Mouse (Mus musculus) MEL (cell line): ENCODE measurements around the gene Vegfb.

Source experiments
- CHD1 ChIP-seq: IDR thresholded peaks from 2 replicates; pipeline ENCODE4 v1.6.1; 2012; ENCODE audit warnings: low read depth, mild to moderate bottlenecking, inconsistent platforms, low read length, improper control_type of control experiment
- CTCF ChIP-seq, 3 experiments: IDR thresholded peaks in 2 of 3; conservative IDR thresholded peaks in 1 of 3; 2 replicates each; pipeline ENCODE4 v1.5.1; 2011 to 2012; ENCODE audit warnings: low read length in 3 of 3, low read depth in 2 of 3, mild to moderate bottlenecking in 2 of 3, improper control_type of control experiment in 1 of 3, inconsistent platforms in 1 of 3, mixed read lengths in 1 of 3, moderate library complexity in 1 of 3; ENCODE audit not compliant: control insufficient read depth in 1 of 3, insufficient read depth in 1 of 3, poor library complexity in 1 of 3, severe bottlenecking in 1 of 3
- GATA1 ChIP-seq: IDR thresholded peaks from 2 replicates; pipeline ENCODE4 v1.6.1; 2011; ENCODE audit warnings: low read depth, low read length, improper control_type of control experiment
- MAFK ChIP-seq: IDR thresholded peaks from 2 replicates; pipeline ENCODE4 v1.6.1; 2011; ENCODE audit warnings: low read depth, mild to moderate bottlenecking, low read length, improper control_type of control experiment, borderline replicate concordance
- MAX ChIP-seq: IDR thresholded peaks from 2 replicates; pipeline ENCODE4 v1.6.1; 2011; ENCODE audit warnings: low read length, improper control_type of control experiment
- MAZ ChIP-seq: IDR thresholded peaks from 2 replicates; pipeline ENCODE4 v1.6.1; 2012; ENCODE audit warnings: low read depth, mild to moderate bottlenecking, inconsistent platforms, low read length, improper control_type of control experiment
- MEF2A ChIP-seq: IDR thresholded peaks from 2 replicates; pipeline ENCODE4 v1.6.1; 2014; ENCODE audit warnings: low read depth, mild to moderate bottlenecking, inconsistent platforms, low read length, improper control_type of control experiment; ENCODE audit not compliant: poor library complexity, insufficient replicate concordance, severe bottlenecking; ENCODE audit errors: extremely low read depth
- MXI1 ChIP-seq: IDR thresholded peaks from 2 replicates; pipeline ENCODE4 v1.6.1; 2011; ENCODE audit warnings: mild to moderate bottlenecking, low read depth, low read length, improper control_type of control experiment
- MYC ChIP-seq: IDR thresholded peaks from 2 replicates; pipeline ENCODE4 v1.6.1; 2011; ENCODE audit warnings: low read depth, mild to moderate bottlenecking, low read length, improper control_type of control experiment, moderate library complexity
- POLR2A ChIP-seq, 2 experiments: IDR thresholded peaks; 2 replicates each; pipeline ENCODE4 v1.6.1; 2011 to 2012; ENCODE audit warnings: low read length in 2 of 2, mild to moderate bottlenecking in 2 of 2, control low read depth in 1 of 2, improper control_type of control experiment in 1 of 2, low read depth in 1 of 2, moderate library complexity in 1 of 2; ENCODE audit not compliant: control insufficient read depth in 1 of 2, insufficient read depth in 1 of 2, poor library complexity in 1 of 2
- POLR2AphosphoS2 ChIP-seq: IDR thresholded peaks from 2 replicates; pipeline ENCODE4 v1.6.1; 2011; ENCODE audit warnings: low read length, improper control_type of control experiment
- TCF12 ChIP-seq: IDR thresholded peaks from 2 replicates; pipeline ENCODE4 v1.6.1; 2014; ENCODE audit warnings: low read depth, mild to moderate bottlenecking, inconsistent platforms, low read length, improper control_type of control experiment, moderate library complexity
- UBTF ChIP-seq: IDR thresholded peaks from 2 replicates; pipeline ENCODE4 v1.6.1; 2012; ENCODE audit warnings: low read depth, mild to moderate bottlenecking, inconsistent platforms, low read length, improper control_type of control experiment, moderate library complexity, borderline replicate concordance; ENCODE audit not compliant: insufficient read depth

GRCm38 (mm10) chr19:6987904-6988285 is 444 bp upstream of the Vegfb start:
- TF ChIP-seq MAZ (no peak), POLR2A (IDR thresholded peaks at IDR 0.05; ENCODE audit: control insufficient read depth in 1 of 2, insufficient read depth in 1 of 2, low read depth in 1 of 2, low read length in 2 of 2, poor library complexity in 1 of 2) (no peak), MXI1 (no peak; the same call in 1 of the 2 replicates), GATA1 (no peak), MAX (peak; percentile 18; the same call in 1 of the 2 replicates), MYC (no peak), POLR2AphosphoS2 (no peak), CHD1 (no peak), TCF12 (no peak), MEF2A (no peak), MAFK (no peak), UBTF (no peak), CTCF (IDR thresholded peaks at IDR 0.05 in 2 of 3, conservative IDR thresholded peaks at IDR 0.05 in 1 of 3; ENCODE audit: control insufficient read depth in 1 of 3, insufficient read depth in 1 of 3, low read depth in 2 of 3, low read length in 3 of 3, poor library complexity in 1 of 3, severe bottlenecking in 1 of 3) (no peak)
